Mouse (Mus musculus): ENCODE measurements around the gene Cd70. TPM values are rescaled to one million over a fixed set of nuclear protein-coding genes. Genes with fewer than 3 reads are reported as not detected.

Cd70 gene
- polyA plus RNA-seq, 2 experiments: not detected

DNA sequence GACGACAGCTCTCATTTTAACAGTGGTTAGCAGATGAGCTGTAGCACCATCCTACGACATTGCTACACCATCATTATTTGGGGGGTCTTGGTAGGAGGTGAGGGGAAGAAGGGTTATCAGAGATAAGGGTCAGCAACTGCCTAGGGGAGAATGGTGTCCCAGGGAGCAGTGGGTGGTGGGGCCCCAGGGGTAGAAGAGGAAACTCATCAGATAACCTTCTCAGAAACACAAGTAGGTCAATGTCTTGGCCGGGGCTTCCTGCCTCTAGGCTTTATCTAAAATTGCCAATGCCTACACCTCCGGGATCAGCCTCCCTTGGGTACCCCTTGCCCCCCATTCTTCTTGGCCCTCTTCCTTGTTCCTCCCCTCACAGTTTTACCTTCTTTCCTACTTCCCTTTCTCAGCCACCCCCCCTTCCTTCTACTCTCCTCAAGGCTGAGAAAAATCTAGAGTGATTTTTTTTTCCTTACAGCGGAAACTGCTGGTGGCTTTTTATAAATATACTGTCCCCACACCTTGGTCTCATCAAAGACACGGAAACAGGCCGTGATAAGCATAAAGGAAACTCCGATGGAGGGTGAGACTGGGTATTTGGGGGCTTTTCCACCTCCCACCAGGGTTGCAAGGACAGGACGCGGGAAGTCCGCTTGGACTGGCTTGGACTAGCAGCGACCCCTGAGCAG, 39.1 kb upstream of the Cd70 start:
- no peaks in the 10 kb centered on the region for H3K27me3 ChIP-seq (ENCODE audit: control insufficient read depth, insufficient read depth, low read length)
- no peaks in the 10 kb centered on the region for H3K36me3 ChIP-seq (ENCODE audit: control insufficient read depth, insufficient read depth, low read length)
- TF ChIP-seq POLR2A (IDR thresholded peaks at IDR 0.05; ENCODE audit: borderline replicate concordance, extremely low read depth, insufficient read depth, insufficient read length): no peak
- no peak overlapping the region for H3K4me3 ChIP-seq (replicated peaks; ENCODE audit: low read length)
- H3K9me3 ChIP-seq (ENCODE audit: control insufficient read depth, low read length): no peaks in the 10 kb centered on the region
- no peaks in the 10 kb centered on the region for H3K4me1 ChIP-seq (ENCODE audit: control insufficient read depth, insufficient read depth, low read length)
- 81% methylated on average over 12 of the region's 12 CpGs for WGBS
- H3K4me2 ChIP-seq (replicated peaks; ENCODE audit: low read depth, low read length, severe bottlenecking): no peak overlapping the region
- H3K9ac ChIP-seq (ENCODE audit: low read depth, low read length, severe bottlenecking): no peak overlapping the region
- no peak overlapping the region for H3K27ac ChIP-seq (replicated peaks; ENCODE audit: low read depth, low read length)
- ATAC-seq (ENCODE audit: low FRiP score, low read depth): no peak
- DNase-seq (ENCODE audit: low spot score): no peak

DNA sequence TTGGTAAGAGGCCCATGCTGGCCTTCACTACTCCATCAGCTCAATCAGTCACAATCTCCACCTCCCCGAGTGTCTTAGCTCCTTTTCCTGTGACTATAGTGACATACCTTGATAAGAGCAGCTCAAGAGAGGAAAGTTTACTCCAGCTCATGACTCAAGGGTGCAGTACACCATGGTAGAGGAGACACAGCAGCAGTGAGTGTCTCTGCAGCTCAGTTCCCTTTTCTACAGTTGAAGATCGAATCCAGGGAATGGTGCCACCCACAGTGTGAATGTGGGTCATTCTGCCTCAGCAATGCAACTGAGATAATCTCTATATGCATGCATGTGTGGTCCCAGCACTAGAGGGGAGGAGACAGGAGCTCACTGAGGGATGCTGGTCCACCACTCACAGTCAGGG, 36.1 kb upstream of the Cd70 start:
- H3K4me1 ChIP-seq (ENCODE audit: control insufficient read depth, insufficient read depth, low read length): no peaks in the 10 kb centered on the region
- no peaks in the 10 kb centered on the region for H3K36me3 ChIP-seq (ENCODE audit: control insufficient read depth, insufficient read depth, low read length)
- no peaks in the 10 kb centered on the region for H3K9me3 ChIP-seq (ENCODE audit: control insufficient read depth, low read length)
- H3K27me3 ChIP-seq (ENCODE audit: control insufficient read depth, insufficient read depth, low read length): no peaks in the 10 kb centered on the region
- no peak for DNase-seq (ENCODE audit: low spot score)
- H3K4me2 ChIP-seq (replicated peaks; ENCODE audit: low read depth, low read length, severe bottlenecking): no peak overlapping the region
- TF ChIP-seq POLR2A (IDR thresholded peaks at IDR 0.05; ENCODE audit: borderline replicate concordance, extremely low read depth, insufficient read depth, insufficient read length): no peak
- H3K27ac ChIP-seq (replicated peaks; ENCODE audit: low read depth, low read length): no peak overlapping the region
- 74% methylated on average over 2 of the region's 2 CpGs for WGBS
- H3K9ac ChIP-seq (ENCODE audit: low read depth, low read length, severe bottlenecking): no peak overlapping the region
- no peak for ATAC-seq (ENCODE audit: low FRiP score, low read depth)
- no peak overlapping the region for H3K4me3 ChIP-seq (replicated peaks; ENCODE audit: low read length)

- Histone ChIP-seq H3K9ac (ENCODE audit: low read depth, low read length, severe bottlenecking) (no peak overlapping the region), H3K4me1 (ENCODE audit: control insufficient read depth, insufficient read depth, low read length) (no peaks in the 10 kb centered on the region), H3K4me2 (replicated peaks; ENCODE audit: low read depth, low read length, severe bottlenecking) (no peak overlapping the region), H3K9me3 (ENCODE audit: control insufficient read depth, low read length) (no peaks in the 10 kb centered on the region), H3K27ac (replicated peaks; ENCODE audit: low read depth, low read length) (no peak overlapping the region), H3K27me3 (ENCODE audit: control insufficient read depth, insufficient read depth, low read length) (no peaks in the 10 kb centered on the region), H3K36me3 (ENCODE audit: control insufficient read depth, insufficient read depth, low read length) (no peaks in the 10 kb centered on the region), H3K4me3 (replicated peaks; ENCODE audit: low read length) (no peak overlapping the region)
- DNase-seq (ENCODE audit: low spot score) (no peak), ATAC-seq (ENCODE audit: low FRiP score, low read depth) (no peak)
- 70% methylated on average over 3 of the region's 3 CpGs for WGBS
- TF ChIP-seq POLR2A (IDR thresholded peaks at IDR 0.05; ENCODE audit: borderline replicate concordance, extremely low read depth, insufficient read depth, insufficient read length): no peak
Measured at GRCm38 (mm10) chr17:57182871-57183270, 33.3 kb upstream of the Cd70 start.

GRCm38 (mm10) chr17:57180363-57180762, 30.8 kb upstream of the Cd70 start:
- Histone ChIP-seq H3K27me3 (ENCODE audit: control insufficient read depth, insufficient read depth, low read length) (no peaks in the 10 kb centered on the region), H3K36me3 (ENCODE audit: control insufficient read depth, insufficient read depth, low read length) (no peaks in the 10 kb centered on the region), H3K4me1 (ENCODE audit: control insufficient read depth, insufficient read depth, low read length) (no peaks in the 10 kb centered on the region), H3K4me3 (replicated peaks; ENCODE audit: low read length) (no peak overlapping the region), H3K9ac (ENCODE audit: low read depth, low read length, severe bottlenecking) (no peak overlapping the region), H3K27ac (replicated peaks; ENCODE audit: low read depth, low read length) (no peak overlapping the region), H3K9me3 (ENCODE audit: control insufficient read depth, low read length) (no peaks in the 10 kb centered on the region), H3K4me2 (replicated peaks; ENCODE audit: low read depth, low read length, severe bottlenecking) (no peak overlapping the region)
- no peak for TF ChIP-seq POLR2A (IDR thresholded peaks at IDR 0.05; ENCODE audit: borderline replicate concordance, extremely low read depth, insufficient read depth, insufficient read length)
- 32% methylated on average over 8 of the region's 8 CpGs for WGBS
- no peak for ATAC-seq (ENCODE audit: low FRiP score, low read depth)
- no peak for DNase-seq (ENCODE audit: low spot score)

GRCm38 (mm10) chr17:57173351-57173750, 23.8 kb upstream of the Cd70 start:
- TF ChIP-seq POLR2A (IDR thresholded peaks at IDR 0.05; ENCODE audit: borderline replicate concordance, extremely low read depth, insufficient read depth, insufficient read length): no peak
- Histone ChIP-seq H3K4me2 (replicated peaks; ENCODE audit: low read depth, low read length, severe bottlenecking) (no peak overlapping the region), H3K9me3 (ENCODE audit: control insufficient read depth, low read length) (no peaks in the 10 kb centered on the region), H3K4me1 (ENCODE audit: control insufficient read depth, insufficient read depth, low read length) (no peaks in the 10 kb centered on the region), H3K27me3 (ENCODE audit: control insufficient read depth, insufficient read depth, low read length) (no peaks in the 10 kb centered on the region), H3K9ac (ENCODE audit: low read depth, low read length, severe bottlenecking) (no peak overlapping the region), H3K36me3 (ENCODE audit: control insufficient read depth, insufficient read depth, low read length) (no peaks in the 10 kb centered on the region), H3K27ac (replicated peaks; ENCODE audit: low read depth, low read length) (no peak overlapping the region), H3K4me3 (replicated peaks; ENCODE audit: low read length) (no peak overlapping the region)
- ATAC-seq (ENCODE audit: low FRiP score, low read depth) (no peak), DNase-seq (ENCODE audit: low spot score) (no peak)
- 58% methylated on average over 4 of the region's 4 CpGs for WGBS
